Mouse (Mus musculus) brain, embryonic 14.5 days (tissue): ENCODE results near the gene Hoxc12.

Experiments used
- CTCF ChIP-seq: fragments of 200-500 bp; IDR thresholded peaks from 2 replicates; pipeline ENCODE4 v1.5.1; 2012; ENCODE audit warnings: inconsistent platforms, mild to moderate bottlenecking, moderate library complexity, borderline replicate concordance; ENCODE audit not compliant: insufficient read depth, insufficient read length; ENCODE audit errors: extremely low read depth
- POLR2A ChIP-seq: fragments of 200-500 bp; IDR thresholded peaks from 2 replicates; pipeline ENCODE4 v1.6.1; 2012; ENCODE audit warnings: mild to moderate bottlenecking, inconsistent platforms, borderline replicate concordance; ENCODE audit not compliant: poor library complexity, insufficient read depth, insufficient read length, severe bottlenecking; ENCODE audit errors: extremely low read depth

GRCm38 (mm10) chr15:102913038-102913585 lies 23.4 kb upstream of the Hoxc12 start:
- TF ChIP-seq CTCF (no peak), POLR2A (no peak)
